14 mouse cellular contexts compared by ENCODE assay signal in the genomic region with DNA sequence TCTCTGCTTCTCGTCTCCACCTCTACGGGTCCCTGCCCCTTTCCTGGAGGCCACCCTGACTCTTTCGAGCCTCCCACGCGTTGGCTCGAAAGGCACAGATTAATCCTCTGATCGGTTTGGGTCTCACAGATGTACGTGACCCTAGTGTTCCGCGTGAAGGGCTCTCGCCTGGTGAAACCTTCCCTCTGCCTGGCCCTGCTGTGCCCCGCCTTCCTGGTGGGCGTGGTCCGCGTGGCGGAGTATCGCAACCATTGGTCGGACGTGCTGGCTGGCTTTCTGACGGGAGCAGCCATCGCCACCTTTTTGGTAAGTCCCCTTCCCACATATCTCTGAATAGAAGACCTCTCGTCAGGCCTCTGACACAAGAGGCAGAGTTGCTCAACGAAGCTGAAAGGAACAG. TPM values are rescaled to one million over a fixed set of nuclear protein-coding genes. Genes with fewer than 3 reads are reported as not detected.
DNase-seq lines count a peak whose midpoint lies in the region; ATAC-seq lines count a peak whose summit lies in the region.
"Had no signal": no experiment of that assay in that cellular context is flagged by ENCODE, and none has a peak within 500 bp of the region (broad histone marks: within the 10 kb centered on the region; RNA-seq: fewer than 3 reads in every experiment).

No protein-coding gene starts in this region.

- H3K4me2 ChIP-seq in heart, embryonic 12.5 days, result peak overlapping the region; percentile 8; the same call in 1 of the 2 replicates
- no peak overlapping the region for H3K4me2 ChIP-seq in liver, embryonic 16.5 days (ENCODE audit: low read depth, low read length)
- H3K4me2 ChIP-seq: embryonic facial prominence, embryonic 12.5 days; forebrain, embryonic 15.5 days; neural tube, embryonic 12.5 days had no signal

- no peak overlapping the region for H3K27ac ChIP-seq in heart, embryonic 12.5 days (ENCODE audit: poor library complexity, severe bottlenecking)
- H3K27ac ChIP-seq in embryonic facial prominence, embryonic 10.5 days (replicated peaks), result no peak overlapping the region
- no peak overlapping the region for H3K27ac ChIP-seq in liver, embryonic 16.5 days (ENCODE audit: low read length)
- H3K27ac ChIP-seq: embryonic facial prominence, embryonic 12.5 days; forebrain, embryonic 15.5 days; macrophage; neural tube, embryonic 12.5 days had no signal

- no peak overlapping the region for H3K4me3 ChIP-seq in heart, embryonic 12.5 days
- H3K4me3 ChIP-seq in embryonic facial prominence, embryonic 10.5 days, result no peak overlapping the region
- H3K4me3 ChIP-seq in liver, embryonic 16.5 days (ENCODE audit: low read depth, low read length), result no peak overlapping the region
- H3K4me3 ChIP-seq: embryonic facial prominence, embryonic 12.5 days; forebrain, embryonic 15.5 days; neural tube, embryonic 12.5 days had no signal

- H3K4me1 ChIP-seq in heart, embryonic 12.5 days (replicated peaks), result peaks cover 8% of the 10 kb centered on the region
- peaks cover 17% of the 10 kb centered on the region for H3K4me1 ChIP-seq in embryonic facial prominence, embryonic 10.5 days
- peaks cover 4% of the 10 kb centered on the region; the same call in 1 of the 2 replicates for H3K4me1 ChIP-seq in liver, embryonic 16.5 days (ENCODE audit: control insufficient read depth, low read depth, low read length)
- H3K4me1 ChIP-seq: forebrain, embryonic 15.5 days had no signal

- peaks cover 4% of the 10 kb centered on the region; the same call in 1 of the 2 replicates for H3K36me3 ChIP-seq in heart, embryonic 12.5 days
- no peaks in the 10 kb centered on the region for H3K36me3 ChIP-seq in embryonic facial prominence, embryonic 10.5 days (replicated peaks)
- no peaks in the 10 kb centered on the region for H3K36me3 ChIP-seq in liver, embryonic 16.5 days (ENCODE audit: control insufficient read depth, insufficient read depth)

- no peak overlapping the region for H3K9ac ChIP-seq in heart, embryonic 12.5 days
- H3K9ac ChIP-seq in liver, embryonic 16.5 days (ENCODE audit: low read depth, low read length), result no peak overlapping the region
- H3K9ac ChIP-seq: embryonic facial prominence, embryonic 12.5 days; forebrain, embryonic 15.5 days; neural tube, embryonic 12.5 days had no signal

- H3K27me3 ChIP-seq in heart, embryonic 12.5 days (replicated peaks), result peaks cover 54% of the 10 kb centered on the region
- peaks cover 53% of the 10 kb centered on the region for H3K27me3 ChIP-seq in embryonic facial prominence, embryonic 10.5 days (replicated peaks; ENCODE audit: low read depth, poor library complexity, severe bottlenecking)
- H3K27me3 ChIP-seq in liver, embryonic 16.5 days (ENCODE audit: control insufficient read depth, insufficient read depth, low read depth, low read length), result peaks cover 2% of the 10 kb centered on the region

- WGBS in heart, embryonic 12.5 days, result 13% methylated on average over 23 of the region's 23 CpGs
- WGBS in embryonic facial prominence, embryonic 10.5 days, result 25% methylated on average over 23 of the region's 23 CpGs
- 18% methylated on average over 23 of the region's 23 CpGs for WGBS in liver, embryonic 16.5 days (ENCODE audit: insufficient replicate concordance)

- DNase-seq in heart, postnatal 36 days, result no peak
- DNase-seq in lung, postnatal 10 days, result peak; percentile 41
- no peak for DNase-seq in lung, postnatal 25 days (ENCODE audit: low spot score)
- DNase-seq in embryonic facial prominence, embryonic 10.5 days (ENCODE audit: low spot score), result peak; percentile 50
- no peak for DNase-seq in thymus, postnatal 0 days (ENCODE audit: low spot score)
- DNase-seq: layer of hippocampus, postnatal 36 days; right cerebral cortex, postnatal 25 days had no signal

- H3K9me3 ChIP-seq in heart, embryonic 12.5 days (replicated peaks), result no peaks in the 10 kb centered on the region
- H3K9me3 ChIP-seq in embryonic facial prominence, embryonic 10.5 days, result no peaks in the 10 kb centered on the region
- no peaks in the 10 kb centered on the region for H3K9me3 ChIP-seq in liver, embryonic 16.5 days (replicated peaks; ENCODE audit: control insufficient read depth, low read length)
- H3K9me3 ChIP-seq: embryonic facial prominence, embryonic 12.5 days; forebrain, embryonic 15.5 days; neural tube, embryonic 12.5 days had no signal

- intact Hi-C loops in heart, postnatal 36 days (cut with DNase I), result no loop called here

- no peak for ATAC-seq in heart, embryonic 12.5 days (ENCODE audit: insufficient number of reproducible peaks, low FRiP score)
- peak; percentile 50; the same call in 1 of the 2 replicates for ATAC-seq in liver, embryonic 16.5 days (ENCODE audit: low read depth)
- no peak for ATAC-seq in erythroid progenitor cell, adult 5-6 weeks (replicated peaks; ENCODE audit: low FRiP score, poor library complexity, severe bottlenecking)

RNA-seq across cellular contexts. Expression of gene Plppr2, which starts 7.4 kb away (rescaled TPM):
- 8.2 and 8.4 TPM in 2 replicates for polyA plus RNA-seq in heart, embryonic 12.5 days (2016; fragmentation: Nextera tagmentation; extraction: Ambion mirVana)
- total RNA-seq in heart, postnatal 36 days (2021), result 1 to 10 TPM; 1.7 to 2.7 TPM
- polyA plus RNA-seq in embryonic facial prominence, embryonic 10.5 days (2016; fragmentation: Nextera tagmentation; extraction: Ambion mirVana), result 9.5 and 9.6 TPM in 2 replicates
- polyA plus RNA-seq in liver, embryonic 16.5 days (2015; fragmentation: Nextera tagmentation; extraction: Ambion mirVana), result 0.96 and 1.4 TPM in 2 replicates
- 1.3 TPM in 1 of 2 replicates, not detected in the other for total RNA-seq in erythroid progenitor cell, adult 5-6 weeks (2015; ENCODE audit: low replicate concordance)
- total RNA-seq in erythroid progenitor cell, adult 5-6 weeks (2017; ENCODE audit: low replicate concordance), result not detected in 2 replicates
- polyA plus RNA-seq in thymus, postnatal 0 days (2015; fragmentation: Nextera tagmentation; extraction: Ambion mirVana), result 0.36 and 0.51 TPM in 2 replicates

RNA-seq across cellular contexts. Expression of gene Swsap1, which starts 11.3 kb away (rescaled TPM):
- polyA plus RNA-seq in heart, embryonic 12.5 days (2016; fragmentation: Nextera tagmentation; extraction: Ambion mirVana), result 4.8 and 5.8 TPM in 2 replicates
- 1 to 10 TPM; 5.8 to 8.0 TPM for total RNA-seq in heart, postnatal 36 days (2021)
- 7.1 and 8.0 TPM in 2 replicates for polyA plus RNA-seq in embryonic facial prominence, embryonic 10.5 days (2016; fragmentation: Nextera tagmentation; extraction: Ambion mirVana)
- 2.1 and 2.3 TPM in 2 replicates for polyA plus RNA-seq in liver, embryonic 16.5 days (2015; fragmentation: Nextera tagmentation; extraction: Ambion mirVana)
- total RNA-seq in erythroid progenitor cell, adult 5-6 weeks (2015; ENCODE audit: low replicate concordance), result 0.42 and 3.2 TPM in 2 replicates
- total RNA-seq in erythroid progenitor cell, adult 5-6 weeks (2017; ENCODE audit: low replicate concordance), result 0.51 TPM in 1 of 2 replicates, not detected in the other
- 5.3 and 5.9 TPM in 2 replicates for polyA plus RNA-seq in thymus, postnatal 0 days (2015; fragmentation: Nextera tagmentation; extraction: Ambion mirVana)

RNA-seq across cellular contexts. Expression of gene Tmem205, which starts 16.9 kb away (rescaled TPM):
- polyA plus RNA-seq in heart, embryonic 12.5 days (2016; fragmentation: Nextera tagmentation; extraction: Ambion mirVana), result 38.3 and 38.4 TPM in 2 replicates
- 10 to 100 TPM; 57.0 to 58.5 TPM for total RNA-seq in heart, postnatal 36 days (2021)
- 31.1 and 33.1 TPM in 2 replicates for polyA plus RNA-seq in embryonic facial prominence, embryonic 10.5 days (2016; fragmentation: Nextera tagmentation; extraction: Ambion mirVana)
- polyA plus RNA-seq in liver, embryonic 16.5 days (2015; fragmentation: Nextera tagmentation; extraction: Ambion mirVana), result 172 and 194 TPM in 2 replicates
- 13.8 TPM in 1 of 2 replicates, not detected in the other for total RNA-seq in erythroid progenitor cell, adult 5-6 weeks (2015; ENCODE audit: low replicate concordance)
- not detected in 2 replicates for total RNA-seq in erythroid progenitor cell, adult 5-6 weeks (2017; ENCODE audit: low replicate concordance)
- 29.6 and 31.1 TPM in 2 replicates for polyA plus RNA-seq in thymus, postnatal 0 days (2015; fragmentation: Nextera tagmentation; extraction: Ambion mirVana)

RNA-seq across cellular contexts. Expression of gene Ccdc159, which starts 17.0 kb away (rescaled TPM):
- polyA plus RNA-seq in heart, embryonic 12.5 days (2016; fragmentation: Nextera tagmentation; extraction: Ambion mirVana), result 2.7 and 3.8 TPM in 2 replicates
- 1 to 10 TPM; 2.1 to 2.5 TPM for total RNA-seq in heart, postnatal 36 days (2021)
- polyA plus RNA-seq in embryonic facial prominence, embryonic 10.5 days (2016; fragmentation: Nextera tagmentation; extraction: Ambion mirVana), result 3.3 and 3.5 TPM in 2 replicates
- 1.3 and 1.6 TPM in 2 replicates for polyA plus RNA-seq in liver, embryonic 16.5 days (2015; fragmentation: Nextera tagmentation; extraction: Ambion mirVana)
- total RNA-seq in erythroid progenitor cell, adult 5-6 weeks (2015; ENCODE audit: low replicate concordance), result not detected in 2 replicates
- total RNA-seq in erythroid progenitor cell, adult 5-6 weeks (2017; ENCODE audit: low replicate concordance), result not detected in 2 replicates
- 0.24 and 0.40 TPM in 2 replicates for polyA plus RNA-seq in thymus, postnatal 0 days (2015; fragmentation: Nextera tagmentation; extraction: Ambion mirVana)

RNA-seq across cellular contexts. Expression of gene Epor, which starts 19.0 kb away (rescaled TPM):
- 10.9 and 12.0 TPM in 2 replicates for polyA plus RNA-seq in heart, embryonic 12.5 days (2016; fragmentation: Nextera tagmentation; extraction: Ambion mirVana)
- 1 to 10 TPM; 1.4 to 2.2 TPM for total RNA-seq in heart, postnatal 36 days (2021)
- polyA plus RNA-seq in embryonic facial prominence, embryonic 10.5 days (2016; fragmentation: Nextera tagmentation; extraction: Ambion mirVana), result 7.9 and 8.6 TPM in 2 replicates
- 115 and 116 TPM in 2 replicates for polyA plus RNA-seq in liver, embryonic 16.5 days (2015; fragmentation: Nextera tagmentation; extraction: Ambion mirVana)
- total RNA-seq in erythroid progenitor cell, adult 5-6 weeks (2015; ENCODE audit: low replicate concordance), result 244 and 249 TPM in 2 replicates
- total RNA-seq in erythroid progenitor cell, adult 5-6 weeks (2017; ENCODE audit: low replicate concordance), result 188 and 199 TPM in 2 replicates
- polyA plus RNA-seq in thymus, postnatal 0 days (2015; fragmentation: Nextera tagmentation; extraction: Ambion mirVana), result 2.5 and 3.1 TPM in 2 replicates

Comparison
In these comparisons a context has a peak if more than half of its experiments do, and no peak if none do; other contexts are left out.
1. DNase-seq: peak in lung, postnatal 10 days (single experiment) and embryonic facial prominence, embryonic 10.5 days (single experiment); none in heart, postnatal 36 days (0 of 2), lung, postnatal 25 days (single experiment) and thymus, postnatal 0 days (single experiment).